Comparison of ENCODE assay signal across 11 mouse cellular contexts in genomic region chr3:105403410-105404076, GRCm38 (mm10). TPM values are rescaled to one million over a fixed set of nuclear protein-coding genes. Genes with fewer than 3 reads are reported as not detected.
A peak's percentile ranks its signal among the peaks of the same experiment; 100 is the strongest.
DNase-seq lines count a peak whose midpoint lies in the region; ATAC-seq lines count a peak whose summit lies in the region.
"Had no signal": no experiment of that assay in that cellular context is flagged by ENCODE, and none has a peak within 500 bp of the region (broad histone marks: within the 10 kb centered on the region; RNA-seq: fewer than 3 reads in every experiment).

No protein-coding gene starts in this region.

- 64% methylated on average over 5 of the region's 5 CpGs for WGBS in heart, embryonic 13.5 days
- 43% methylated on average over 5 of the region's 5 CpGs for WGBS in midbrain, embryonic 15.5 days

- peak overlapping the region; percentile 73 for H3K27ac ChIP-seq in heart, embryonic 13.5 days (replicated peaks)
- H3K27ac ChIP-seq in midbrain, embryonic 15.5 days, result no peak overlapping the region

- H3K9me3 ChIP-seq in heart, embryonic 13.5 days, result no peaks in the 10 kb centered on the region
- no peaks in the 10 kb centered on the region for H3K9me3 ChIP-seq in midbrain, embryonic 15.5 days

- no peak for DNase-seq in heart, postnatal 25 days (ENCODE audit: low spot score)
- peak; percentile 11 for DNase-seq in R1 (ENCODE audit: low read depth, low spot score)
- no peak for DNase-seq in layer of hippocampus, adult 9-10 months (ENCODE audit: low spot score)
- DNase-seq in B cell, adult 2 months, result no peak
- DNase-seq in right cerebral cortex, adult 18-20 months, result no peak
- DNase-seq: cerebellum, adult 2 months; thymus, adult 18-20 months had no signal

- ATAC-seq in heart, embryonic 13.5 days (ENCODE audit: extremely low read depth, insufficient number of reproducible peaks, low FRiP score, low TSS enrichment), result no peak
- peak; percentile 44 for ATAC-seq in granulocyte monocyte progenitor cell, adult 5-6 weeks (replicated peaks; ENCODE audit: poor library complexity, severe bottlenecking)
- peak; percentile 46 for ATAC-seq in midbrain, embryonic 15.5 days (replicated peaks)

- H3K4me1 ChIP-seq in heart, embryonic 13.5 days, result peaks cover 29% of the 10 kb centered on the region
- 0 out of 2 replicates have a peak, but pooled peaks cover 12% of the 10 kb centered on the region for H3K4me1 ChIP-seq in midbrain, embryonic 15.5 days

- no peaks in the 10 kb centered on the region for H3K27me3 ChIP-seq in heart, embryonic 13.5 days (replicated peaks)
- no peaks in the 10 kb centered on the region for H3K27me3 ChIP-seq in midbrain, embryonic 15.5 days (replicated peaks)

- no peak overlapping the region for H3K4me3 ChIP-seq in heart, embryonic 13.5 days
- H3K4me3 ChIP-seq in midbrain, embryonic 15.5 days, result no peak overlapping the region

- H3K4me2 ChIP-seq in heart, embryonic 13.5 days, result no peak overlapping the region
- H3K4me2 ChIP-seq in midbrain, embryonic 15.5 days, result no peak overlapping the region

- H3K9ac ChIP-seq in heart, embryonic 13.5 days, result no peak overlapping the region
- H3K9ac ChIP-seq in midbrain, embryonic 15.5 days, result no peak overlapping the region

- intact Hi-C loops in heart, postnatal 25 days (cut with DNase I), result no loop called here

- no peaks in the 10 kb centered on the region for H3K36me3 ChIP-seq in heart, embryonic 13.5 days
- no peaks in the 10 kb centered on the region for H3K36me3 ChIP-seq in midbrain, embryonic 15.5 days (replicated peaks)

RNA-seq across cellular contexts. Expression of gene Kcnd3, which starts 48.6 kb away (rescaled TPM):
- polyA plus RNA-seq in heart, embryonic 13.5 days (2015; fragmentation: Nextera tagmentation; extraction: Ambion mirVana), result 0.67 and 0.74 TPM in 2 replicates
- 1 to 10 TPM; 8.0 to 9.4 TPM for total RNA-seq in heart, postnatal 25 days (2021)
- not detected in 2 replicates for total RNA-seq in granulocyte monocyte progenitor cell, adult 5-6 weeks (2014; fragmentation: Nextera tagmentation)
- not detected in 2 replicates for total RNA-seq in granulocyte monocyte progenitor cell, adult 5-6 weeks (2017)
- 12.5 and 12.8 TPM in 2 replicates for polyA plus RNA-seq in midbrain, embryonic 15.5 days (2015; fragmentation: Nextera tagmentation; extraction: Ambion mirVana)
- total RNA-seq: monocyte, adult 5-6 weeks had no signal

Comparison
In these comparisons a context has a peak if more than half of its experiments do, and no peak if none do; other contexts are left out.
1. RNA of gene Kcnd3, which starts 48.6 kb away (total RNA-seq): 8.0 to 9.4 TPM in heart, postnatal 25 days; not detected in granulocyte monocyte progenitor cell, adult 5-6 weeks; every median in the first group is over 4 times any median in the second.